Mouse (Mus musculus): ENCODE results near the gene Nt5dc1.

GRCm38 (mm10) chr10:34281211-34281961 is 137.0 kb downstream of the Nt5dc1 start:
- TF ChIP-seq POLR2A (IDR thresholded peaks at IDR 0.05; ENCODE audit: low read depth, low read length): no peak
- no peak for TF ChIP-seq CTCF (IDR thresholded peaks at IDR 0.05; ENCODE audit: extremely low read depth, insufficient read depth, insufficient read length, insufficient replicate concordance)

Data from spleen, adult 2 months (tissue).